Mouse (Mus musculus) adrenal gland, postnatal 25 days (tissue): ENCODE data around the gene Ufd1. TPM values are rescaled to one million over a fixed set of nuclear protein-coding genes. Genes with fewer than 3 reads are reported as not detected.

Experiments used
- total RNA-seq: library from RNA; stranded (reverse); gene quantifications from 2 replicates; pipeline ENCODE4 v1.2.3, GENCODE M21; 2021

Gene Ufd1
- total RNA-seq, 1 experiment from 2014 or later: 124 TPM

Other genes with a start within 250 kb of the Ufd1 start
- gene Tbx1, start 221.1 kb upstream of the Ufd1 start, total RNA-seq: 0.52 TPM in 1 of 2 replicates, not detected in the other
- gene Gp1bb, start 189.4 kb upstream of the Ufd1 start, total RNA-seq: not detected in 2 replicates
- gene Gm49601, start 185.4 kb upstream of the Ufd1 start, total RNA-seq: 2.8 and 5.5 TPM in 2 replicates
- 8.4 and 11.4 TPM in 2 replicates for gene Sept5, start 181.8 kb upstream of the Ufd1 start, total RNA-seq
- gene Cldn5, start 34.9 kb upstream of the Ufd1 start, total RNA-seq: 15.2 and 23.3 TPM in 2 replicates
- 11.1 and 14.0 TPM in 2 replicates for gene Cdc45, start 208 bp downstream of the Ufd1 start, total RNA-seq
- 15.5 and 24.3 TPM in 2 replicates for gene 2510002D24Rik, start 24.8 kb downstream of the Ufd1 start, total RNA-seq
- 3.8 and 4.6 TPM in 2 replicates for gene Gm28539, start 24.8 kb downstream of the Ufd1 start, total RNA-seq
- 57.3 and 64.7 TPM in 2 replicates for gene Mrpl40, start 65.1 kb downstream of the Ufd1 start, total RNA-seq
- gene Hira, start 65.3 kb downstream of the Ufd1 start, total RNA-seq: 34.8 and 44.3 TPM in 2 replicates